Mouse (Mus musculus) left cerebral cortex, postnatal 14 days (tissue): ENCODE data around the gene Megf11. TPM values are rescaled to one million over a fixed set of nuclear protein-coding genes. Genes with fewer than 3 reads are reported as not detected.
A peak's percentile ranks its signal among the peaks of the same experiment; 100 is the strongest.

Experiments
- DNase-seq, 2 experiments: peaks; one replicate each; pipeline ENCODE4 v3.0.0; 2021 to 2022; ENCODE audit warnings: low spot score in 2 of 2, mixed read lengths in 1 of 2
- intact Hi-C: fragments of 180-260 bp; cut with DNase I; formaldehyde crosslinking; loops from one replicate; pipeline ENCODE4 v1.15.1; 2025
- total RNA-seq, 2 experiments: library from RNA; stranded (reverse); gene quantifications; 2 replicates each; pipeline ENCODE4 v1.2.3; 2021

Megf11 gene
- total RNA-seq, 2 experiments from 2014 or later: 13.6 to 14.5 TPM

GRCm38 (mm10) chr9:64575658-64576057 is 190.2 kb downstream of the Megf11 start:
- intact Hi-C loops: no loop called here
- no peak for DNase-seq

GRCm38 (mm10) chr9:64576143-64576878 is 190.9 kb downstream of the Megf11 start:
- intact Hi-C loops: no loop called here
- no peak for DNase-seq

- no peak for DNase-seq
- intact Hi-C loops: no loop called here
These were observed 191.7 kb downstream of the Megf11 start for GRCm38 (mm10) chr9:64577156-64577555.

GRCm38 (mm10) chr9:64578014-64578413 is 192.6 kb downstream of the Megf11 start:
- intact Hi-C loops: no loop called here
- DNase-seq: peak in 1 of 2 experiments; percentile 35

GRCm38 (mm10) chr9:64579306-64579705 is 193.9 kb downstream of the Megf11 start:
- intact Hi-C loops: no loop called here
- DNase-seq: no peak

GRCm38 (mm10) chr9:64586292-64586691 is 200.9 kb downstream of the Megf11 start:
- no peak for DNase-seq
- intact Hi-C loops: no loop called here

- intact Hi-C loops: no loop called here
These were observed 202.6 kb downstream of the Megf11 start for GRCm38 (mm10) chr9:64587991-64588390.

GRCm38 (mm10) chr9:64590634-64591041 is 205.2 kb downstream of the Megf11 start:
- intact Hi-C loops: no loop called here
- peak in 1 of 2 experiments; percentile 22 for DNase-seq

More at GRCm38 (mm10) chr9:64587991-64588390, 202.6 kb downstream of the Megf11 start:
- DNase-seq: no peak

- intact Hi-C loops: no loop called here
- DNase-seq: no peak
These were observed 206.0 kb downstream of the Megf11 start for GRCm38 (mm10) chr9:64591436-64591835.

GRCm38 (mm10) chr9:64594442-64594841 is 209.0 kb downstream of the Megf11 start:
- no peak for DNase-seq
- intact Hi-C loops: no loop called here

- intact Hi-C loops: no loop called here
- DNase-seq: no peak
These were observed 213.0 kb downstream of the Megf11 start for GRCm38 (mm10) chr9:64598427-64598826.

GRCm38 (mm10) chr9:64600731-64601130 is 215.3 kb downstream of the Megf11 start:
- intact Hi-C loops: no loop called here

GRCm38 (mm10) chr9:64602895-64603294 is 217.5 kb downstream of the Megf11 start:
- intact Hi-C loops: no loop called here

More at GRCm38 (mm10) chr9:64600731-64601130, 215.3 kb downstream of the Megf11 start:
- no peak for DNase-seq

GRCm38 (mm10) chr9:64604217-64604711 is 218.8 kb downstream of the Megf11 start:
- DNase-seq: peak in 1 of 2 experiments; percentile 28

More at GRCm38 (mm10) chr9:64602895-64603294, 217.5 kb downstream of the Megf11 start:
- DNase-seq: no peak

GRCm38 (mm10) chr9:64605077-64605714 is 219.8 kb downstream of the Megf11 start:
- intact Hi-C loops: no loop called here
- no peak for DNase-seq

More at GRCm38 (mm10) chr9:64604217-64604711, 218.8 kb downstream of the Megf11 start:
- intact Hi-C loops: no loop called here

- intact Hi-C loops: no loop called here
- peak; percentile 48 to 59 for DNase-seq
These were observed 220.4 kb downstream of the Megf11 start for GRCm38 (mm10) chr9:64605735-64606349.

- intact Hi-C loops: no loop called here
- DNase-seq: no peak
These were observed 221.6 kb downstream of the Megf11 start for GRCm38 (mm10) chr9:64607049-64607448.

- intact Hi-C loops: no loop called here
- peak; percentile 13 to 50 for DNase-seq
These were observed 224.1 kb downstream of the Megf11 start for GRCm38 (mm10) chr9:64609546-64609945.

- DNase-seq: peak; percentile 21 to 24
- intact Hi-C loops: no loop called here
These were observed 226.9 kb downstream of the Megf11 start for GRCm38 (mm10) chr9:64612121-64612983.
